Comparison of ENCODE assay signal across 13 mouse cellular contexts in the genomic region with DNA sequence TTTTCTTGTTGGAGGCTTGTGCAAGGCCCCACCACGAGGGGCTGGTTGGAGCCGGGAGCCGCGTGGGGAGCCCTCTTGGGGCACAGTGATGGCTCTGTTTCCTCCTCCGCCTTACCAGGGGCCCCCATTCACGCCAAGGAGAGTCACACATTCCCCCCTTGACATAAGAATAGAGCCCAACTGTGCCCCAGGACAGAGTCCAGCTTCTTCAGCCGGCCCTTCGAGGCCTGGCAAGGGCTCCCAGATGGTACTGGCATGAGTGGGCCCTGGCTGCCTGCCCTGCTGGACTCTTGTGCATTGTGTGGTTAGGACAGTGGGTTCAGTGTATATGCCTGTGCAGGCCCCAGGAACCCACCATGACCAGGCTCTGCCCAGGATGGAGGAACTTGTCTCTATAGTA.
DNase-seq lines count a peak whose midpoint lies in the region; ATAC-seq and TF ChIP-seq lines count a peak whose summit lies in the region.
"Had no signal": no experiment of that assay in that cellular context is flagged by ENCODE, and none has a peak within 500 bp of the region (broad histone marks: within the 10 kb centered on the region; RNA-seq: fewer than 3 reads in every experiment).

No protein-coding gene starts in this region.

- peak; percentile 95 for ATAC-seq in hindbrain, postnatal 0 days
- ATAC-seq in midbrain, embryonic 15.5 days (replicated peaks), result no peak
- no peak for ATAC-seq in forebrain, embryonic 12.5 days (ENCODE audit: low FRiP score)
- ATAC-seq: intestine, embryonic 16.5 days had no signal

- peaks cover 4% of the 10 kb centered on the region; the same call in 1 of the 2 replicates for H3K4me1 ChIP-seq in hindbrain, postnatal 0 days (ENCODE audit: insufficient read depth, low read length)
- H3K4me1 ChIP-seq in hindbrain, embryonic 10.5 days (replicated peaks), result peaks cover 12% of the 10 kb centered on the region
- no peaks in the 10 kb centered on the region; the same call in 1 of the 2 replicates for H3K4me1 ChIP-seq in midbrain, embryonic 15.5 days
- 0 out of 2 replicates have a peak, but pooled peaks cover 3% of the 10 kb centered on the region for H3K4me1 ChIP-seq in forebrain, embryonic 12.5 days

- H3K27me3 ChIP-seq in hindbrain, postnatal 0 days (ENCODE audit: insufficient read depth, low read length), result no peaks in the 10 kb centered on the region
- no peaks in the 10 kb centered on the region for H3K27me3 ChIP-seq in hindbrain, embryonic 10.5 days (ENCODE audit: insufficient read depth, poor library complexity, severe bottlenecking)
- no peaks in the 10 kb centered on the region for H3K27me3 ChIP-seq in midbrain, embryonic 15.5 days (replicated peaks)
- H3K27me3 ChIP-seq in forebrain, embryonic 12.5 days, result no peaks in the 10 kb centered on the region

- no peak overlapping the region for H3K9ac ChIP-seq in hindbrain, postnatal 0 days (replicated peaks; ENCODE audit: low read length)
- no peak overlapping the region for H3K9ac ChIP-seq in midbrain, embryonic 15.5 days
- H3K9ac ChIP-seq in forebrain, embryonic 12.5 days, result no peak overlapping the region
- H3K9ac ChIP-seq: liver, embryonic 14.5 days had no signal

- H3K4me3 ChIP-seq in hindbrain, postnatal 0 days (ENCODE audit: low read length), result no peak overlapping the region
- H3K4me3 ChIP-seq in hindbrain, embryonic 10.5 days, result no peak overlapping the region
- no peak overlapping the region for H3K4me3 ChIP-seq in midbrain, embryonic 15.5 days
- H3K4me3 ChIP-seq in forebrain, embryonic 12.5 days (replicated peaks), result no peak overlapping the region
- H3K4me3 ChIP-seq: erythroblast, embryonic 14.5 days; heart, embryonic 10.5 days had no signal

- no peak for TF ChIP-seq CTCF in hindbrain, postnatal 0 days (IDR thresholded peaks at IDR 0.05; ENCODE audit: low read depth)

- 58% methylated on average over 8 of the region's 8 CpGs for WGBS in hindbrain, postnatal 0 days
- WGBS in hindbrain, embryonic 10.5 days, result 89% methylated on average over 8 of the region's 8 CpGs
- WGBS in midbrain, embryonic 15.5 days, result 81% methylated on average over 8 of the region's 8 CpGs
- WGBS in forebrain, embryonic 12.5 days, result 87% methylated on average over 8 of the region's 8 CpGs

- H3K36me3 ChIP-seq in hindbrain, postnatal 0 days (ENCODE audit: insufficient read depth, low read length), result no peaks in the 10 kb centered on the region
- no peaks in the 10 kb centered on the region for H3K36me3 ChIP-seq in hindbrain, embryonic 10.5 days
- no peaks in the 10 kb centered on the region for H3K36me3 ChIP-seq in midbrain, embryonic 15.5 days (replicated peaks)
- no peaks in the 10 kb centered on the region for H3K36me3 ChIP-seq in forebrain, embryonic 12.5 days (replicated peaks)
- H3K36me3 ChIP-seq: heart, embryonic 10.5 days had no signal

- no peak overlapping the region for H3K4me2 ChIP-seq in hindbrain, postnatal 0 days (ENCODE audit: low read depth, low read length)
- H3K4me2 ChIP-seq in midbrain, embryonic 15.5 days, result no peak overlapping the region
- no peak overlapping the region for H3K4me2 ChIP-seq in forebrain, embryonic 12.5 days

- H3K9me3 ChIP-seq in hindbrain, postnatal 0 days (ENCODE audit: low read length), result no peaks in the 10 kb centered on the region
- peaks cover 6% of the 10 kb centered on the region; the same call in 1 of the 2 replicates for H3K9me3 ChIP-seq in hindbrain, embryonic 10.5 days
- H3K9me3 ChIP-seq in midbrain, embryonic 15.5 days, result no peaks in the 10 kb centered on the region
- H3K9me3 ChIP-seq in forebrain, embryonic 12.5 days, result no peaks in the 10 kb centered on the region
- H3K9me3 ChIP-seq: heart, embryonic 10.5 days had no signal

- peak overlapping the region; percentile 46; the same call in 1 of the 2 replicates for H3K27ac ChIP-seq in hindbrain, postnatal 0 days
- H3K27ac ChIP-seq in hindbrain, embryonic 10.5 days, result no peak overlapping the region
- no peak overlapping the region for H3K27ac ChIP-seq in midbrain, embryonic 15.5 days
- H3K27ac ChIP-seq in forebrain, embryonic 12.5 days, result no peak overlapping the region
- H3K27ac ChIP-seq: heart, embryonic 10.5 days; liver, embryonic 14.5 days had no signal

- peak; percentile 72 for DNase-seq in hindbrain, postnatal 0 days (ENCODE audit: low spot score)
- no peak for DNase-seq in hindbrain, embryonic 10.5 days (ENCODE audit: low spot score)
- peak; percentile 41 for DNase-seq in cerebellum, adult 9-10 months
- peak; percentile 44 for DNase-seq in layer of hippocampus, adult 9-10 months (ENCODE audit: low spot score)
- DNase-seq in right cerebral cortex, postnatal 14 days, result peak; percentile 47
- no peak for DNase-seq in spleen, postnatal 36 days (ENCODE audit: low spot score in 2 of 2)
- DNase-seq: thymus, adult 18-20 months had no signal

Comparison
In these comparisons a context has a peak if more than half of its experiments do, and no peak if none do; other contexts are left out.
1. DNase-seq: peak in hindbrain, postnatal 0 days (single experiment), cerebellum, adult 9-10 months (single experiment), layer of hippocampus, adult 9-10 months (single experiment) and right cerebral cortex, postnatal 14 days (single experiment); none in hindbrain, embryonic 10.5 days (single experiment) and spleen, postnatal 36 days (0 of 2).